ENCODE assay signal across 16 mouse cellular contexts in genomic region chr5:111791089-111791561, GRCm38 (mm10). TPM values are rescaled to one million over a fixed set of nuclear protein-coding genes. Genes with fewer than 3 reads are reported as not detected.
DNase-seq lines count a peak whose midpoint lies in the region; ATAC-seq and TF ChIP-seq lines count a peak whose summit lies in the region.
"Had no signal": no experiment of that assay in that cellular context is flagged by ENCODE, and none has a peak within 500 bp of the region (broad histone marks: within the 10 kb centered on the region; RNA-seq: fewer than 3 reads in every experiment).

No protein-coding gene starts in this region.

- no peaks in the 10 kb centered on the region for H3K9me3 ChIP-seq in heart, embryonic 11.5 days (replicated peaks; ENCODE audit: control insufficient read depth, low read length)
- no peaks in the 10 kb centered on the region for H3K9me3 ChIP-seq in lung, embryonic 14.5 days (ENCODE audit: low read depth, low read length)
- H3K9me3 ChIP-seq: midbrain, embryonic 10.5 days had no signal

- intact Hi-C loops in left cerebral cortex, adult 2 months (cut with DNase I), result loop anchor here (2.0 kb wide), 3 partner anchors 28 to 74 kb away; no protein-coding TSS in a partner anchor

- peak overlapping the region; percentile 39; the same call in 1 of the 2 replicates for H3K9ac ChIP-seq in heart, embryonic 11.5 days (ENCODE audit: low read depth, low read length)
- H3K9ac ChIP-seq in lung, embryonic 14.5 days, result no peak overlapping the region
- H3K9ac ChIP-seq: liver, embryonic 14.5 days had no signal

- no peak overlapping the region for H3K4me3 ChIP-seq in heart, embryonic 11.5 days (ENCODE audit: low read depth, low read length)
- no peak overlapping the region for H3K4me3 ChIP-seq in lung, embryonic 14.5 days (ENCODE audit: low read depth, low read length)
- no peak overlapping the region for H3K4me3 ChIP-seq in left cerebral cortex, adult 2 months
- H3K4me3 ChIP-seq: midbrain, embryonic 10.5 days; myocyte had no signal

- no peak for TF ChIP-seq CTCF in lung, embryonic 14.5 days (IDR thresholded peaks at IDR 0.05; ENCODE audit: low read depth)
- TF ChIP-seq CTCF in left cerebral cortex, adult 2 months (IDR thresholded peaks at IDR 0.05), result no peak

- H3K27me3 ChIP-seq in heart, embryonic 11.5 days (ENCODE audit: control insufficient read depth, insufficient read depth, low read length), result no peaks in the 10 kb centered on the region
- H3K27me3 ChIP-seq in lung, embryonic 14.5 days (ENCODE audit: insufficient read depth, low read length), result no peaks in the 10 kb centered on the region

- no peak for ATAC-seq in heart, embryonic 11.5 days (replicated peaks; ENCODE audit: insufficient number of reproducible peaks, low FRiP score, low TSS enrichment)
- peak; percentile 29; the same call in 1 of the 2 replicates for ATAC-seq in lung, embryonic 14.5 days (ENCODE audit: insufficient read depth)

- H3K27ac ChIP-seq in heart, embryonic 11.5 days (ENCODE audit: low read depth, low read length), result 0 out of 2 replicates have a peak overlapping the region, but pooled peaks have one; percentile 63
- no peak overlapping the region; the same call in 1 of the 2 replicates for H3K27ac ChIP-seq in lung, embryonic 14.5 days (ENCODE audit: low read depth)
- H3K27ac ChIP-seq in left cerebral cortex, adult 2 months, result peak overlapping the region; percentile 32
- H3K27ac ChIP-seq: kidney, postnatal 0 days; liver, embryonic 14.5 days had no signal

- H3K4me2 ChIP-seq in heart, embryonic 11.5 days, result no peak overlapping the region; the same call in 1 of the 2 replicates
- H3K4me2 ChIP-seq in lung, embryonic 14.5 days, result no peak overlapping the region

- H3K36me3 ChIP-seq in heart, embryonic 11.5 days (ENCODE audit: control insufficient read depth, insufficient read depth, low read length), result no peaks in the 10 kb centered on the region
- no peaks in the 10 kb centered on the region for H3K36me3 ChIP-seq in lung, embryonic 14.5 days (ENCODE audit: insufficient read depth)
- H3K36me3 ChIP-seq: midbrain, embryonic 10.5 days had no signal

- 58% methylated on average over 5 of the region's 5 CpGs for WGBS in heart, embryonic 11.5 days (ENCODE audit: insufficient replicate concordance)
- 60% methylated on average over 5 of the region's 5 CpGs for WGBS in lung, embryonic 14.5 days

- DNase-seq in heart, postnatal 4 days, result no peak
- peak; percentile 27 for DNase-seq in lung, embryonic 14.5 days
- DNase-seq in lung, postnatal 4 days, result no peak
- DNase-seq in left cerebral cortex, adult 2 months (ENCODE audit: extremely low spot score in 1 of 2, low spot score in 2 of 2), result peak; percentile 26 to 35
- peak; percentile 74 for DNase-seq in skeletal muscle tissue, adult 2 months (ENCODE audit: low read depth, low spot score)
- DNase-seq in retina, postnatal 1 day, result no peak
- DNase-seq: cerebellum, postnatal 25 days; thymus, postnatal 14 days had no signal

- peaks cover 39% of the 10 kb centered on the region for H3K4me1 ChIP-seq in heart, embryonic 11.5 days (ENCODE audit: control insufficient read depth, insufficient read depth, low read length)
- peaks cover 20% of the 10 kb centered on the region for H3K4me1 ChIP-seq in lung, embryonic 14.5 days (ENCODE audit: insufficient read depth)

RNA-seq across cellular contexts. Expression of gene Gm26897, which starts 57.4 kb away (rescaled TPM):
- polyA plus RNA-seq in heart, embryonic 11.5 days (2014; fragmentation: Nextera tagmentation; extraction: Ambion mirVana), result not detected in 2 replicates
- not detected for total RNA-seq in heart, postnatal 4 days (2021)
- not detected in 2 replicates for polyA plus RNA-seq in lung, embryonic 14.5 days (2014; fragmentation: Nextera tagmentation; extraction: Ambion mirVana)
- total RNA-seq in left cerebral cortex, adult 2 months (2021), result not detected
- total RNA-seq: layer of hippocampus, postnatal 25 days had no signal
- polyA plus RNA-seq: embryonic facial prominence, embryonic 14.5 days; hindbrain, embryonic 11.5 days; kidney, postnatal 0 days; liver, embryonic 14.5 days; midbrain, embryonic 10.5 days; myocyte had no signal

Comparison
In these comparisons a context has a peak if more than half of its experiments do, and no peak if none do; other contexts are left out.
1. DNase-seq: peak in lung, embryonic 14.5 days (single experiment), left cerebral cortex, adult 2 months (2 of 2) and skeletal muscle tissue, adult 2 months (single experiment); none in heart, postnatal 4 days (single experiment), lung, postnatal 4 days (0 of 2) and retina, postnatal 1 day (single experiment).